Mouse (Mus musculus) layer of hippocampus, postnatal 25 days (tissue): ENCODE measurements at regions not wholly inside any gene's neighbourhood (a gene's known extent, or its start where the extent isn't known, plus 50 kb on each side); places are given as distances from the start of the nearest gene placed in this dataset.
A peak's percentile ranks its signal among the peaks of the same experiment; 100 is the strongest.

Experiments used
- DNase-seq, 2 experiments: peaks; one replicate each; pipeline ENCODE4 v3.0.0; 2022; ENCODE audit warnings: mixed read lengths in 2 of 2, low spot score in 1 of 2; ENCODE audit errors: extremely low spot score in 1 of 2

DNA sequence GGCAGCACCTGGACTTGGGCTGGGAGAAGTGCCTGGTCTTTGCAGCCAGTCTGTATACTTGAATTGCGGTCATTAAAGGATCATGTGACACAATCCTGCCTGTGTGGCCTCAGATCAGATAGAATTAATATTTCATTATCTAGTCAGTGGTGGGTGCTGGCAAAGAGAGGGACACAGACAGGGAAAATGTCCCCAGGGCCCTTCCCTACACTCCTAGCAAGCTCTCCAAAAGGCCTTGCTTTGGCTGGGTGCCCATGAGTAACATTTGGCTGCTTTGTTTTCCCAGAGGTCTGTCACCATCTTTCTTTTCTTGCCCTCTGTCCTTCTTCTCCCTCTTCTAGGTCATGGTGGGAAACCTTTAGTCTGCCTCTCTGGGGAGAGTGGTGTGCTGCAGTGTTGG is 260.3 kb downstream of the Bcl11a start:
- no peak for DNase-seq

DNA sequence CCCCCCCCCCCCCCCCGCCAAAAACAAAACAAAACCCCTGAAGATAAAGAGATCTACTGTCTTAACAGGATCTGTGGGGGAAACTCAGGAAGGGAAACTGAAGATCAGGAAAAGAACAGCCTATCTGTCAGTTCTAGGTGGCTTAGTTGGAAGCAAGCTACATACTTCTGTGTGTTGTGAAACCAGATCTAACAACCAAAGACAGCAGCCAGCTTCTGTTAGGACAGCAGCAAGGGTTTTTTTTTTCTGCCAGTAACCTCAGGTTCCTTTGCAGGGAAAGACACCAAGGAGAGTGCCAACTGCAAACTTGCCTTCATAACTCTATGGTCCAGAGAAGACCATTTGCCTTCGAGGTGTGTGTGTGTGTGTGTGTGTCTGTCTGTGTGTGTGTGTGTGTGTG is 261.2 kb downstream of the Bcl11a start:
- no peak for DNase-seq

DNA sequence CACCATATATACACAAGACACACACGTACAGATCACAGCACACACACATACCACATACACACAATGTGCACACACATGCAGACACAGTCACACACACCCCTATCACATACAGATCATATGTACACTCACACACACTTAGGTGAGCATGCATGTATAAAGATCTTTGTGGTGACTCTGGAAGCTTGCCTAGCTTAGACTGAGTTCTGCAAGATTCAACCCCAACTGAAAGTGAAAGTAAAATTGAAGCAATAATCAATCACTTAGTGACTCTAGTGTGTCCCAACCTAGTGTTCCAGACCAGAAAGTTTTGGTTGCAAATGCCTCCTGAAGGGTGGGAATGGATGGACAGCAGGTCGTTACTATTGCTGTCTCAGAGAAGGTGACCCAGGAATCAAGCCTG is 262.8 kb downstream of the Bcl11a start:
- no peak for DNase-seq

DNA sequence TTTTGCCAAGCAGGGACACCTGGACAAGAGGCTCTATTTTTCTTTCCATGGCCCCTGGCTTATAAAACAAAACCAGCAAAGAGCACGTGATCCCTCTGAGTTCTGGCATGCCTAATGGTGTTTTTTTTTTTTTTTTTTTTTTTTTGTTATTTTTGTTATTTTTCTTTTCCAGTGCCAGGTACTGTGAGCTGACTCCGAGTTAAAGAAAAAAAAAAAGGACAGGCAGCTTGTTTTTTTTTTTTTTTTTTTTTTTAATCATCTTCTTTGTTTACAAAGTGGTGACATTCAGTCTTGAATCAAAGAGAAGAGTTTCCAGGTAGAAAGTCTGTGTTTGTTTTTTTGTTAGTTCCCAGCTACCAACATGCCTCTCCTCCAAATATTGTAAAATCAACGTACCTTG is 263.8 kb downstream of the Bcl11a start:
- DNase-seq: no peak

GRCm38 (mm10) chr11:24342176-24342575 is 264.3 kb downstream of the Bcl11a start:
- no peak for DNase-seq

- DNase-seq: no peak
These were observed 264.9 kb downstream of the Bcl11a start for GRCm38 (mm10) chr11:24342732-24343131.

- DNase-seq: no peak
These were observed 269.4 kb downstream of the Bcl11a start for GRCm38 (mm10) chr11:24347225-24347624.

- no peak for DNase-seq
These were observed 270.9 kb downstream of the Bcl11a start for GRCm38 (mm10) chr11:24348741-24349140.

DNA sequence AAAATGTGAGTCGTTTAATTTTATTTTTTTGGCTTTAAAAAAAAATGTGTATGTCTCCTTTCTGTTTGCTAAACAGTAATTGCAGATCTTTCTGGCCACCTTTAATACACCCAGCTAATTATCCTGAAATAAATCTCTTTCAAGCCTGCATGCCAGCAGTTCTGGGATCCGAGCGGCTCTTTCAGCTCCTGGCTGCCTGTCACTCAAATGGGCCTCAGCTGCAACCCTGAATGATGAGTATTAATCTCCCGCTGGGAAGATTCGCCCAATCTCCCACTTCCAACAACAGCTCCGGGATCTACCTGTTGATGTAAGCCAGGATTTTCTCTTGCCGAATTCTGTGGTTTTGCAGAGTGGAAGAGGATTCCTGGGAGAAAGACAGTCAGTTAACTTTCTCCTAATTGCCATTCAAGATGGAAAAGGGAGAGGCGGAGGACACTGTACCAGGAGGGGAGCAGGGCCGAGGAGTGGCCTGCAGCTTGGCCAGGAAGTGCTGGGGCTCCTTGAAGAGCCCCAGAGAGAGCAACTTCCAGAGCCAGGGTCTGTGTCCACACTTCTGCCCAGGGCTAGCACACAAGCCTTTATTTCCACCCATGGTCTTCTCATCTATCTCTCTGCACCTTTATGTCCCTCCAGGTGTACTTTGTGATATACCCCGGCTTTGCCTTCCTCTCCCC is 272.2 kb downstream of the Bcl11a start:
- no peak for DNase-seq

- no peak for DNase-seq
These were observed 273.0 kb downstream of the Bcl11a start for GRCm38 (mm10) chr11:24350839-24351238.

- DNase-seq: no peak
These were observed 274.2 kb downstream of the Bcl11a start for GRCm38 (mm10) chr11:24352071-24352470.

- no peak for DNase-seq
These were observed 275.2 kb downstream of the Bcl11a start for GRCm38 (mm10) chr11:24353056-24353455.

GRCm38 (mm10) chr11:24357388-24357787 is 279.5 kb downstream of the Bcl11a start:
- DNase-seq: no peak

GRCm38 (mm10) chr11:24359086-24359485 is 281.2 kb downstream of the Bcl11a start:
- peak in 1 of 2 experiments; percentile 3 for DNase-seq

GRCm38 (mm10) chr11:24361998-24362687 is 284.3 kb downstream of the Bcl11a start:
- no peak for DNase-seq

GRCm38 (mm10) chr11:24362688-24363035 is 284.8 kb downstream of the Bcl11a start:
- no peak for DNase-seq

- DNase-seq: no peak
These were observed 285.8 kb downstream of the Bcl11a start for GRCm38 (mm10) chr11:24363418-24364364.

DNA sequence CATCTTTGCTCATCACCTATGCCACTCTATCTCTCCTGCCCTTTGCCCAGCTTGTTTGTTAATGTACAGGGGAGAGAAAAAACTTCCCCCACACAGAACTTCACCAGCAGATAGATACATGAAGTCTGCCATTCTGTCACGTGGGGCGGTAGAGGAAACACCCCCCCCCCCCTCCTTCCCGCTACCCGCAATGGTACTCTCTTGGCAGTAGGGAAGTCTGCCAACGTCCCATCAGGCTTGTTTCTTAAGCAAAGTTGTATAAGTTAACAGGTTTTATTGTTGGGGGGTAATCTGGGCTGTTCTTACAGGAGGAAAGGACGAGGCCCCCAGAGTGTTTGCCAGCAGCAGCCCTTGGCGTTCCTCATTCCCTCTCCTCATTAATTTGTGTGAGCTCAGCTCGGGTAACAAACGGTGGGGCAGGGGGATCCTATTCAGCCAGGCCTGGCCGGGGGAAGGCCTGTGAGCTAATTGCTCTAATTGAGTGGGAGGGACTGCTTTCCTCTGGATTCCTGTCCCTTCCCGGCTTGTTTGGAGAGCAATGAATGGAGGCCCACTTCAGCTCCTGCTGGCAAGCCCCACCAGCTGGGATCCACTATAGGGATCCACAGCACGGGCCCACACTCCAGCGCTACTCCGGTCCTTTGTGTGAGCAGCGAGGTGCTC is 292.5 kb downstream of the Bcl11a start:
- DNase-seq: peak; percentile 11 to 12

DNA sequence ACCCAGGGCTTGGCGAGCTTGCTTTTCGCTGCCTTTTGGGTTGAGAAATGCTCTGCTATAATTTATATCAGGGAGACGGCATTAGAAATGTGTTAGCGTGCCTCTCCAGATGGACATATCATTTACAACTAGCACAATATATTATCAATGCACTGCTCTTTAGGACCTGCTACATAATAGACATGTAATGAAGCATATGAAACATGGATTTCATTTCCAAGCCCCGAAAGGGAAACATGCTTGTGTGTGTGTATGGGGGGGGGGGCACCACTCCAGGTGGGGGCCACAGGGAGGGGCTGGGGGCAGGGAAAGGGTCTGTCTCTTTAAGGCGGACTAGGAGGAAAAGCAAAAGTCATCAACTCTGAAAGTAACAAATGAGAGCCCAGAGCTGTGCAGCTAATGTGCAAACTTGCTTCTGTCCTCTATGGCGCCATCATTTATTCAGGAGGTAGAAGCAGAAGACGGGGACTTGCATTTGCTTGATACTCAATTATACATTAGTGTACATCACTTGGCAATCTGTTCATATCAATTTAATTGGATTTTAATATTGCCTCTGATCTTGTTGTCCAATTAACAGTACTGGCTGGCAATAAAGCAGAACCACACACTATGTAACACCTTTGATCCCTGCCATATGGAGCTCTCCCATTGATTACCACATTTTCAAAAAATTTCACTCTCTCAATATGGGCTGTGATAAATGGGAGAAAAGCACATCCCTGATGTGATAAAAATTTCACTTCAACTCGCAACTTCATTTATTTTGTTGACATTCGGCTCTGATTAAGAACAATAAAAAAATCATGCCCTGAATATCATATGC is 293.2 kb downstream of the Bcl11a start:
- DNase-seq: no peak

- no peak for DNase-seq
These were observed 293.8 kb downstream of the Bcl11a start for GRCm38 (mm10) chr11:24371687-24371950.
